Mouse (Mus musculus): ENCODE measurements around the gene Iqcg. TPM values are rescaled to one million over a fixed set of nuclear protein-coding genes. Genes with fewer than 3 reads are reported as not detected.
A peak's percentile ranks its signal among the peaks of the same experiment; 100 is the strongest.

Iqcg gene
- polyA plus RNA-seq (2021; fragmentation: Nextera tagmentation): 1.5 and 2.8 TPM in 2 replicates
- long read RNA-seq, experiment 1, full-length matches to known transcripts: 8 of 15 reads
- long read RNA-seq, experiment 1, partial matches to known transcripts: 6 of 15 reads
- long read RNA-seq, experiment 1, other reads (novel, unspliced or antisense): 1 of 15 reads
- long read RNA-seq, experiment 2, full-length matches to known transcripts: 4 of 5 reads
- long read RNA-seq, experiment 2, partial matches to known transcripts: 0 of 5 reads
- long read RNA-seq, experiment 2, other reads (novel, unspliced or antisense): 1 of 5 reads

DNA sequence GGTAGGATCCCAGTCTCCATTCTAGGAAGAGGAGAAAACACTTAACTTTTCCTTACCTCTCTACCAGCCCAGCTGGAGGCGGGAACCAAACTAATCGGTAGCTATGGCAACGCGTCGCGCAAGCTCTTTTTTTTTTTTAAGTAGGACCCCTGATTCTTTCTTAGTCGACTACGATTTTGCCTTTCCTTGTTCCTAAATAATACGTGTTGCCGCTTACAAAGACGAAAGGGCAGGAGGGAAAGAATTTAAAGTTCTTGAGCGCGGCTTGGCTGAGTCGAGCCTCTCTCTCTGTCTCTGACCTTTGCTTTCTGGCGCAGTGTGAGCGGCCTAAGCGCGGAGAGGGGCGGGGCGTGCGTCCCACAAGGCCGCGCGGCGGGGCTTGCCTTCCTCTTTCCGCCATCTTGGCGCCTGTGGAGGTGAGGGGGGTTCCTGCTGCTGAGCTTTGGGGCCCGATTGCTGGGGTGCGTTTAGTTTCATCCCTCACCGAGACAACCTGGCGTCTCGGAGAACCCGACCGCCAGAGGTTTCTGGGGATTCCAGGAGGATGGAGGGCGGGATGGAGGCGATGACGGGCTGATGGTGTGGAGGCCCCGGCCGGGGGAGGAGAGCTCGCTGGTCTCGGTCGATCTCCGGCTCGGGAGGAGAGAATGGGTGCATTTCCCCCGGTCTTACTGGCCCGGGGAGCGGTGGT is at the start of gene Iqcg, which contains the start of gene Rpl35a:
TSS of gene Iqcg (minus strand) at position 124 of the 691 bp plus-strand sequence.
TSS of gene Rpl35a (plus strand) at position 359 of the 691 bp plus-strand sequence.

DNA sequence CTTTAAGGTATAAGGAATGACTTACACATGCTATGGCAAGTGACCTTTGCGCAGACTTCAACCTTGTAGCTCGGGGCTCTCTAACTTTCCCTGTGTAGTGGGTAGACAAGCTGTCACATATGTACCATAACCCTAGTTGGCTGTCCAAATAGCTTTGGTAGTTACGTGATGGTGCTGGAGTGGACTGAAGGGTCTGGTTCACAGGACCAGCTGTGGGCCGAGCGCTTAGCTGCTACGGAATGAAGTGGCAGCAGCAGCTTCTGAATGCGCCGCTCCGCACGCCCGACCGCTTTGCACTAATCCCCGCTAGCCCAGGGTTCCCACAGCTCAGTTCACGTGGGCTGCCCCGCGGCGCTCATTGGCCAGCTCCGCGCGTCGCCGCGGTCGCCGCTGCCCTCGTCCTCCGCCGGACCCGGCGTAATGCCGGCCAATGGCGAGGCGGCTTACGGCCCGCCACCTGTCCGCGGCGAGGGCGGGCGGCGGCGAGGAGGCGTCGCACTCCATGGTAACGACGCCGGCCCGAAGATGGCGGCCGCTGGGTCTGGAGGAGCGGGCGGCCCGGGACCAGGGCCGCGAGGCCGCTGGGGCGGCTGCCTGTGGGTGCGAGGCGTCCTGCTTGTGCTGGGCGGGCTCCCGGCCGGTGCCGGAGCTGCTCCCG is 6.1 kb upstream of the Iqcg start, which contains the start of gene Lmln:
TSS of gene Lmln (plus strand) at position 498 of the 658 bp plus-strand sequence.

Small RNA genes within 50 kb of the gene (microRNA-seq; reads per million reads assigned to microRNA genes)
- not detected for gene Gm22231
- 6.0 reads per million, percentile 22 among the genes with 10 or more reads in this experiment for gene Mir1947

Other genes with a start within 250 kb of the Iqcg start
- gene Smbd1, start 245.7 kb downstream of the Iqcg start, polyA plus RNA-seq (2021; fragmentation: Nextera tagmentation): not detected in 2 replicates
- gene Fyttd1, start 178.7 kb downstream of the Iqcg start, polyA plus RNA-seq (2021; fragmentation: Nextera tagmentation): 98.9 and 111 TPM in 2 replicates
- 17.0 and 19.2 TPM in 2 replicates for gene Rubcn, start 178.5 kb downstream of the Iqcg start, polyA plus RNA-seq (2021; fragmentation: Nextera tagmentation)
- gene Lrch3, start 142.1 kb downstream of the Iqcg start, polyA plus RNA-seq (2021; fragmentation: Nextera tagmentation): 6.5 and 8.7 TPM in 2 replicates
- gene Rpl35a, start 235 bp upstream of the Iqcg start, polyA plus RNA-seq (2021; fragmentation: Nextera tagmentation): 2,362 and 2,668 TPM in 2 replicates
- gene Lmln, start 6.3 kb upstream of the Iqcg start, polyA plus RNA-seq (2021; fragmentation: Nextera tagmentation): 2.1 and 2.2 TPM in 2 replicates
- gene Osbpl11, start 128.9 kb upstream of the Iqcg start, polyA plus RNA-seq (2021; fragmentation: Nextera tagmentation): 5.7 and 6.2 TPM in 2 replicates
- gene Snx4, start 195.2 kb upstream of the Iqcg start, polyA plus RNA-seq (2021; fragmentation: Nextera tagmentation): 30.1 and 32.1 TPM in 2 replicates

Measured in layer of hippocampus, adult 6 months (tissue).